33 mouse cellular contexts compared by ENCODE assay signal in the genomic region with DNA sequence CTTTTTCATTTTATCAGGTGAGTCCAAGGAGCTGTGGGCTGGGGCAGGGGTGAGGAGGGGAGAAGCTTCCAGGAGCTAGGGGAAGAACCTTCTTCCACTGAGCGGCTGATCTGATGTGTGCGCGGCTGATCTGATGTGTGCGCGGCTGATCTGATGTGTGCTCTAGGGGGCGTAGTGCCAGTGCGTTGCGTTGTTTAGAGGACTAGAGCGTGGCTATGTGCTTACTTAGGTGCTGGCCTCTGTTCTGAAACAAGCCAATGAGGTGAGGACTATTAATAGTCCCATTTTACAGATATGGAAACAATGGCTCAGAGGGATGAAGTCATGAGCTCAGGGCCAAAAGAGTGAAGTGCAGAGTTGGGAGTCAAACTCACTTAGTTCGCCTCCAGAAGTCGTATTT. TPM values are rescaled to one million over a fixed set of nuclear protein-coding genes. Genes with fewer than 3 reads are reported as not detected.
DNase-seq lines count a peak whose midpoint lies in the region; ATAC-seq and TF ChIP-seq lines count a peak whose summit lies in the region.
"Had no signal": no experiment of that assay in that cellular context is flagged by ENCODE, and none has a peak within 500 bp of the region (broad histone marks: within the 10 kb centered on the region; RNA-seq: fewer than 3 reads in every experiment).

No protein-coding gene starts in this region.

- no peak for DNase-seq in hindbrain, postnatal 0 days (ENCODE audit: low spot score)
- DNase-seq in CH12.LX (ENCODE audit: extremely low read depth), result peak; percentile 80
- peak; percentile 72 for DNase-seq in R1 (ENCODE audit: low read depth, low spot score)
- no peak for DNase-seq in adrenal gland, postnatal 14 days
- DNase-seq in right cerebral cortex, postnatal 25 days, result no peak
- DNase-seq in frontal cortex, adult 2 months (ENCODE audit: extremely low spot score in 1 of 2, low spot score in 1 of 2), result no peak
- DNase-seq: adrenal gland, adult 2 months; adrenal gland, postnatal 25 days; B cell, adult 2 months; cerebellum, adult 11-12 months; cerebellum, adult 8-10 months; cerebellum, postnatal 10 days; cerebellum, postnatal 36 days; embryo, embryonic 11 days; gastrocnemius, postnatal 25 days; heart, adult 18-20 months; heart, postnatal 10 days; heart, postnatal 36 days; kidney, adult 18-20 months had no signal

- TF ChIP-seq EP300 in CH12.LX (IDR thresholded peaks at IDR 0.05; ENCODE audit: low read length), result peak; percentile 62; the same call in 1 of the 2 replicates
- no peak for TF ChIP-seq EP300 in ES-Bruce4 (IDR thresholded peaks at IDR 0.05; ENCODE audit: insufficient read depth, low read depth, low read length)

- WGBS in hindbrain, embryonic 13.5 days, result 87% methylated on average over 11 of the region's 11 CpGs
- 93% methylated on average over 11 of the region's 11 CpGs for WGBS in hindbrain, postnatal 0 days

- no peak overlapping the region for H3K27ac ChIP-seq in hindbrain, embryonic 13.5 days
- no peak overlapping the region for H3K27ac ChIP-seq in hindbrain, postnatal 0 days
- no peak overlapping the region for H3K27ac ChIP-seq in CH12.LX (ENCODE audit: insufficient read depth, low read depth)
- no peak overlapping the region for H3K27ac ChIP-seq in ES-Bruce4 (ENCODE audit: insufficient read depth, low read length)
- H3K27ac ChIP-seq: embryonic facial prominence, embryonic 10.5 days; embryonic facial prominence, embryonic 13.5 days; forebrain, embryonic 12.5 days; heart, embryonic 15.5 days; hindbrain, embryonic 10.5 days had no signal

- no peak for TF ChIP-seq CTCF in hindbrain, postnatal 0 days (IDR thresholded peaks at IDR 0.05; ENCODE audit: low read depth)
- TF ChIP-seq CTCF in CH12.LX (conservative IDR thresholded peaks at IDR 0.05 in 1 of 2, IDR thresholded peaks at IDR 0.05 in 1 of 2; ENCODE audit: low read depth in 2 of 2, low read length in 2 of 2) (peak; percentile 15 to 60; a peak in 3 of 4 replicates), ES-Bruce4 (IDR thresholded peaks at IDR 0.05; ENCODE audit: low read depth, low read length) (peak; percentile 83)

- H3K36me3 ChIP-seq in hindbrain, embryonic 13.5 days, result peaks cover 55% of the 10 kb centered on the region
- peaks cover 29% of the 10 kb centered on the region for H3K36me3 ChIP-seq in hindbrain, postnatal 0 days (ENCODE audit: insufficient read depth, low read length)
- no peaks in the 10 kb centered on the region for H3K36me3 ChIP-seq in CH12.LX (replicated peaks in 1 of 2; ENCODE audit: control insufficient read depth in 1 of 2, insufficient read depth in 1 of 2, low read length in 1 of 2)
- peaks cover 15% of the 10 kb centered on the region for H3K36me3 ChIP-seq in ES-Bruce4 (ENCODE audit: control insufficient read depth, insufficient read depth, low read length, poor library complexity, severe bottlenecking)
- H3K36me3 ChIP-seq: heart, embryonic 12.5 days; heart, embryonic 15.5 days had no signal

- TF ChIP-seq POLR2A in CH12.LX (IDR thresholded peaks at IDR 0.05; ENCODE audit: low read depth, low read length) (no peak), ES-Bruce4 (IDR thresholded peaks at IDR 0.05; ENCODE audit: insufficient read depth, low read length) (no peak)

- in situ Hi-C loops in CH12.LX (cut with MboI; ENCODE audit: low pct_ligation_motif_present, low pct_unique_long_range_greater_than_20kb, low sequenced_read_pairs), result no loop called here

- dilution Hi-C loops in CH12.LX (cut with MboI; ENCODE audit: extremely low pct_ligation_motif_present, extremely low pct_unique_long_range_greater_than_20kb, low sequenced_read_pairs), result no loop called here

- H3K27me3 ChIP-seq in hindbrain, embryonic 13.5 days, result no peaks in the 10 kb centered on the region
- no peaks in the 10 kb centered on the region for H3K27me3 ChIP-seq in hindbrain, postnatal 0 days (ENCODE audit: insufficient read depth, low read length)
- H3K27me3 ChIP-seq in CH12.LX (replicated peaks) (peaks cover 6% of the 10 kb centered on the region), ES-Bruce4 (ENCODE audit: control insufficient read depth, insufficient read depth, low read length, poor library complexity, severe bottlenecking) (no peaks in the 10 kb centered on the region)
- H3K27me3 ChIP-seq: embryonic facial prominence, embryonic 13.5 days; forebrain, embryonic 12.5 days had no signal

- no peak overlapping the region for H3K4me3 ChIP-seq in hindbrain, embryonic 13.5 days
- H3K4me3 ChIP-seq in hindbrain, postnatal 0 days (ENCODE audit: low read length), result no peak overlapping the region
- H3K4me3 ChIP-seq in CH12.LX (replicated peaks in 1 of 3; ENCODE audit: low read depth in 2 of 3, low read length in 2 of 3, poor library complexity in 1 of 3) (peak overlapping the region; percentile 5 to 30 (median 19)), ES-Bruce4 (ENCODE audit: low read depth, low read length) (peak overlapping the region; percentile 58)
- H3K4me3 ChIP-seq: embryonic facial prominence, embryonic 10.5 days; embryonic facial prominence, embryonic 13.5 days; erythroblast, embryonic 14.5 days; forebrain, embryonic 12.5 days; heart, embryonic 12.5 days; heart, embryonic 15.5 days; hindbrain, embryonic 10.5 days had no signal

- ATAC-seq in hindbrain, embryonic 13.5 days (ENCODE audit: low FRiP score), result 0 out of 2 replicates have a peak, but pooled peaks have one; percentile 13
- ATAC-seq in hindbrain, postnatal 0 days, result no peak
- ATAC-seq: forebrain, embryonic 16.5 days; hindbrain, embryonic 16.5 days; inflammation-experienced regulatory T-cells, adult 6 months; intestine, embryonic 16.5 days had no signal

- no peak overlapping the region for H3K4me2 ChIP-seq in hindbrain, embryonic 13.5 days
- no peak overlapping the region for H3K4me2 ChIP-seq in hindbrain, postnatal 0 days (ENCODE audit: low read depth, low read length)
- H3K4me2 ChIP-seq in CH12.LX (ENCODE audit: insufficient read depth, low read depth, poor library complexity, severe bottlenecking), result peak overlapping the region; percentile 65; the same call in 1 of the 2 replicates
- H3K4me2 ChIP-seq: embryonic facial prominence, embryonic 13.5 days; forebrain, embryonic 12.5 days; heart, embryonic 12.5 days; heart, embryonic 15.5 days had no signal

- TF ChIP-seq RAD21 in CH12.LX (IDR thresholded peaks at IDR 0.05; ENCODE audit: low read depth, low read length), result peak; percentile 10

- H3K4me1 ChIP-seq in hindbrain, embryonic 13.5 days (replicated peaks), result peaks cover 5% of the 10 kb centered on the region
- peaks cover 3% of the 10 kb centered on the region; the same call in 1 of the 2 replicates for H3K4me1 ChIP-seq in hindbrain, postnatal 0 days (ENCODE audit: insufficient read depth, low read length)
- H3K4me1 ChIP-seq in CH12.LX (ENCODE audit: control insufficient read depth in 1 of 2, insufficient read depth in 2 of 2) (peaks cover 6 to 8% of the 10 kb centered on the region in 2 experiments; a peak in 2 of 4 replicates), ES-Bruce4 (ENCODE audit: control insufficient read depth, insufficient read depth, low read length) (peaks cover 4% of the 10 kb centered on the region)
- H3K4me1 ChIP-seq: heart, embryonic 12.5 days; heart, embryonic 15.5 days had no signal

- H3K9ac ChIP-seq in hindbrain, embryonic 13.5 days, result no peak overlapping the region
- no peak overlapping the region for H3K9ac ChIP-seq in hindbrain, postnatal 0 days (replicated peaks; ENCODE audit: low read length)
- H3K9ac ChIP-seq in CH12.LX (ENCODE audit: insufficient read depth, low read depth), result no peak overlapping the region
- H3K9ac ChIP-seq in ES-Bruce4 (ENCODE audit: low read depth, poor library complexity, severe bottlenecking), result no peak overlapping the region
- H3K9ac ChIP-seq: embryonic facial prominence, embryonic 13.5 days; forebrain, embryonic 12.5 days; heart, embryonic 12.5 days; heart, embryonic 15.5 days had no signal

- H3K9me3 ChIP-seq in hindbrain, embryonic 13.5 days, result no peaks in the 10 kb centered on the region
- no peaks in the 10 kb centered on the region for H3K9me3 ChIP-seq in hindbrain, postnatal 0 days (ENCODE audit: low read length)
- H3K9me3 ChIP-seq in CH12.LX (replicated peaks; ENCODE audit: low read length) (no peaks in the 10 kb centered on the region), ES-Bruce4 (replicated peaks; ENCODE audit: control insufficient read depth, insufficient read depth, low read length, poor library complexity, severe bottlenecking) (no peaks in the 10 kb centered on the region)
- H3K9me3 ChIP-seq: embryonic facial prominence, embryonic 10.5 days; embryonic facial prominence, embryonic 13.5 days; forebrain, embryonic 12.5 days; heart, embryonic 12.5 days; heart, embryonic 15.5 days; hindbrain, embryonic 10.5 days had no signal

- H3K79me2 ChIP-seq in CH12.LX (replicated peaks; ENCODE audit: control insufficient read depth, extremely low read depth, insufficient read depth, poor library complexity, severe bottlenecking), result no peaks in the 10 kb centered on the region

RNA-seq across cellular contexts. Expression of a gene that starts 6.3 kb away (rescaled TPM):
- 4.3 and 4.7 TPM in 2 replicates for polyA plus RNA-seq in hindbrain, embryonic 13.5 days (2015; fragmentation: Nextera tagmentation; extraction: Ambion mirVana)
- total RNA-seq in hindbrain, postnatal 0 days (2014; rRNA removed), result 115 and 116 TPM in 2 replicates
- polyA plus RNA-seq in hindbrain, postnatal 0 days (2015; fragmentation: Nextera tagmentation; extraction: Ambion mirVana), result 4.0 and 4.6 TPM in 2 replicates
- total RNA-seq in CH12.LX (2012; rRNA removed) (0.21 TPM in 2 replicates), CH12.LX (2014; rRNA removed) (0.26 and 0.28 TPM in 2 replicates)
- polyA plus RNA-seq in CH12.LX (2012; ENCODE audit: insufficient read length, low read depth) (2.4 and 2.8 TPM in 2 replicates), ES-Bruce4 (2011; ENCODE audit: insufficient read depth, insufficient read length, low read depth, missing spikeins) (57.6 and 60.5 TPM in 2 replicates)
- 7.3 and 10.9 TPM in 2 replicates for total RNA-seq in adrenal gland, postnatal 14 days (2021)
- polyA plus RNA-seq in frontal cortex, adult 2 months (2012; rRNA removed), result 253 and 329 TPM in 2 replicates
- polyA plus RNA-seq: erythroblast, embryonic 14.5 days; inflammation-experienced regulatory T-cells, adult 6 months had no signal

RNA-seq across cellular contexts. Expression of a gene that starts 50.0 kb away (rescaled TPM):
- 0.81 and 0.83 TPM in 2 replicates for polyA plus RNA-seq in hindbrain, embryonic 13.5 days (2015; fragmentation: Nextera tagmentation; extraction: Ambion mirVana)
- 6.7 and 8.0 TPM in 2 replicates for total RNA-seq in hindbrain, postnatal 0 days (2014; rRNA removed)
- 4.2 and 5.7 TPM in 2 replicates for polyA plus RNA-seq in hindbrain, postnatal 0 days (2015; fragmentation: Nextera tagmentation; extraction: Ambion mirVana)
- total RNA-seq in CH12.LX (2012; rRNA removed) (0.17 and 0.25 TPM in 2 replicates), CH12.LX (2014; rRNA removed) (0.11 and 0.15 TPM in 2 replicates)
- polyA plus RNA-seq in CH12.LX (2012; ENCODE audit: insufficient read length, low read depth) (2.2 and 3.0 TPM in 2 replicates), ES-Bruce4 (2011; ENCODE audit: insufficient read depth, insufficient read length, low read depth, missing spikeins) (3.0 and 3.4 TPM in 2 replicates)
- total RNA-seq in adrenal gland, postnatal 14 days (2021), result 2.1 and 2.3 TPM in 2 replicates
- polyA plus RNA-seq in frontal cortex, adult 2 months (2012; rRNA removed), result 152 and 157 TPM in 2 replicates
- polyA plus RNA-seq: erythroblast, embryonic 14.5 days had no signal

RNA-seq across cellular contexts. Expression of a gene that starts 50.1 kb away (rescaled TPM):
- polyA plus RNA-seq in hindbrain, embryonic 13.5 days (2015; fragmentation: Nextera tagmentation; extraction: Ambion mirVana), result 29.0 and 29.8 TPM in 2 replicates
- total RNA-seq in hindbrain, postnatal 0 days (2014; rRNA removed), result 22.6 and 42.7 TPM in 2 replicates
- polyA plus RNA-seq in hindbrain, postnatal 0 days (2015; fragmentation: Nextera tagmentation; extraction: Ambion mirVana), result 25.9 and 29.1 TPM in 2 replicates
- total RNA-seq in CH12.LX (2012; rRNA removed) (3.7 and 4.4 TPM in 2 replicates), CH12.LX (2014; rRNA removed) (3.4 and 4.6 TPM in 2 replicates)
- polyA plus RNA-seq in CH12.LX (2012; ENCODE audit: insufficient read length, low read depth) (18.0 and 22.6 TPM in 2 replicates), ES-Bruce4 (2011; ENCODE audit: insufficient read depth, insufficient read length, low read depth, missing spikeins) (214 and 225 TPM in 2 replicates)
- 94.6 and 99.3 TPM in 2 replicates for total RNA-seq in adrenal gland, postnatal 14 days (2021)
- polyA plus RNA-seq in frontal cortex, adult 2 months (2012; rRNA removed), result 52.0 and 53.3 TPM in 2 replicates
- polyA plus RNA-seq: erythroblast, embryonic 14.5 days had no signal

RNA-seq across cellular contexts. Expression of a gene that starts 51.5 kb away (rescaled TPM):
- 12.4 and 12.9 TPM in 2 replicates for polyA plus RNA-seq in hindbrain, embryonic 13.5 days (2015; fragmentation: Nextera tagmentation; extraction: Ambion mirVana)
- 36.5 and 49.0 TPM in 2 replicates for total RNA-seq in hindbrain, postnatal 0 days (2014; rRNA removed)
- 15.0 and 16.1 TPM in 2 replicates for polyA plus RNA-seq in hindbrain, postnatal 0 days (2015; fragmentation: Nextera tagmentation; extraction: Ambion mirVana)
- total RNA-seq in CH12.LX (2012; rRNA removed) (0.50 and 0.51 TPM in 2 replicates), CH12.LX (2014; rRNA removed) (0.43 and 0.51 TPM in 2 replicates)
- polyA plus RNA-seq in CH12.LX (2012; ENCODE audit: insufficient read length, low read depth) (1.2 and 1.7 TPM in 2 replicates), ES-Bruce4 (2011; ENCODE audit: insufficient read depth, insufficient read length, low read depth, missing spikeins) (5.2 and 7.6 TPM in 2 replicates)
- total RNA-seq in adrenal gland, postnatal 14 days (2021), result 2.8 and 4.3 TPM in 2 replicates
- 56.2 and 71.7 TPM in 2 replicates for polyA plus RNA-seq in frontal cortex, adult 2 months (2012; rRNA removed)
- total RNA-seq: gastrocnemius, adult 8-10 months; gastrocnemius, postnatal 25 days; heart, adult 18-20 months; heart, postnatal 10 days; heart, postnatal 36 days had no signal
- polyA plus RNA-seq: erythroblast, embryonic 14.5 days; inflammation-experienced regulatory T-cells, adult 6 months had no signal

Comparison
In these comparisons a context has a peak if more than half of its experiments do, and no peak if none do; other contexts are left out.
1. H3K4me3 ChIP-seq: peak in CH12.LX (3 of 3) and ES-Bruce4 (single experiment); none in hindbrain, embryonic 13.5 days (single experiment) and hindbrain, postnatal 0 days (single experiment).
2. DNase-seq: peak in CH12.LX (single experiment) and R1 (single experiment); none in hindbrain, postnatal 0 days (single experiment), adrenal gland, postnatal 14 days (single experiment), right cerebral cortex, postnatal 25 days (single experiment) and frontal cortex, adult 2 months (0 of 2).
3. RNA of a gene that starts 6.3 kb away (polyA plus RNA-seq): 253 to 329 TPM in frontal cortex, adult 2 months and 57.6 to 60.5 TPM in ES-Bruce4; 4.3 to 4.7 TPM in hindbrain, embryonic 13.5 days, 4.0 to 4.6 TPM in hindbrain, postnatal 0 days and 2.4 to 2.8 TPM in CH12.LX; every median in the first group is over 10 times any median in the second.
4. RNA of a gene that starts 50.0 kb away (polyA plus RNA-seq): 152 to 157 TPM in frontal cortex, adult 2 months; 4.2 to 5.7 TPM in hindbrain, postnatal 0 days, 3.0 to 3.4 TPM in ES-Bruce4, 2.2 to 3.0 TPM in CH12.LX and 0.81 to 0.83 TPM in hindbrain, embryonic 13.5 days; every median in the first group is over 10 times any median in the second.